Mouse (Mus musculus) liver, embryonic 16.5 days (tissue): ENCODE measurements around the gene Dthd1. TPM values are rescaled to one million over a fixed set of nuclear protein-coding genes. Genes with fewer than 3 reads are reported as not detected.
A peak's percentile ranks its signal among the peaks of the same experiment; 100 is the strongest.

Experiments
- ATAC-seq: fragments of 200-750 bp; cut with Nextera tagmentation; 2 replicates; pipeline ENCODE4 v1.8.0; 2017; ENCODE audit warnings: low read depth, mild to moderate bottlenecking, moderate number of reproducible peaks, moderate library complexity
- H3K27ac ChIP-seq: fragments of 300-500 bp; sonication (generic); 2 replicates; pipeline ENCODE4 v1.5.1; 2014; ENCODE audit warnings: mild to moderate bottlenecking, low read length
- H3K27me3 ChIP-seq: fragments of 300-500 bp; sonication (generic); 2 replicates; pipeline ENCODE4 v1.6.1; 2014; ENCODE audit warnings: low read depth, low read length, mixed read lengths; ENCODE audit not compliant: control insufficient read depth, insufficient read depth
- H3K36me3 ChIP-seq: fragments of 300-500 bp; sonication (generic); 2 replicates; pipeline ENCODE4 v1.6.1; 2014; ENCODE audit warnings: mild to moderate bottlenecking; ENCODE audit not compliant: control insufficient read depth, insufficient read depth
- H3K4me1 ChIP-seq: fragments of 300-500 bp; sonication (generic); 2 replicates; pipeline ENCODE4 v1.6.1; 2014; ENCODE audit warnings: low read depth, low read length, mixed read lengths; ENCODE audit not compliant: control insufficient read depth
- H3K4me2 ChIP-seq: fragments of 300-500 bp; sonication (generic); 2 replicates; pipeline ENCODE4 v1.6.1; 2014; ENCODE audit warnings: low read depth, low read length, mixed read lengths
- H3K4me3 ChIP-seq: fragments of 300-500 bp; sonication (generic); 2 replicates; pipeline ENCODE4 v1.5.1; 2014; ENCODE audit warnings: low read depth, mild to moderate bottlenecking, low read length
- H3K9ac ChIP-seq: fragments of 300-500 bp; sonication (generic); 2 replicates; pipeline ENCODE4 v1.6.1; 2014; ENCODE audit warnings: low read depth, low read length
- H3K9me3 ChIP-seq: fragments of 300-500 bp; sonication (generic); replicated peaks from 2 replicates; pipeline ENCODE4 v1.6.1; 2016; ENCODE audit warnings: low read length; ENCODE audit not compliant: control insufficient read depth
- WGBS: fragments of 180-500 bp; shearing (Covaris S2); extraction: QIAGEN DNeasy Blood & Tissue Kit; methylation state at CpG from one replicate; pipeline ENCODE4 v1.1.7; 2014; ENCODE audit not compliant: insufficient replicate concordance; 5-methylcytosine and 5-hydroxymethylcytosine counted together
- polyA plus RNA-seq: library from polyadenylated mRNA; unstranded; fragments of >200 nt; fragmentation: Nextera tagmentation; extraction: Ambion mirVana; gene quantifications from 2 replicates; pipeline ENCODE4 v1.2.1, GENCODE M21; 2015

Dthd1 gene
- not detected in 2 replicates for polyA plus RNA-seq

DNA sequence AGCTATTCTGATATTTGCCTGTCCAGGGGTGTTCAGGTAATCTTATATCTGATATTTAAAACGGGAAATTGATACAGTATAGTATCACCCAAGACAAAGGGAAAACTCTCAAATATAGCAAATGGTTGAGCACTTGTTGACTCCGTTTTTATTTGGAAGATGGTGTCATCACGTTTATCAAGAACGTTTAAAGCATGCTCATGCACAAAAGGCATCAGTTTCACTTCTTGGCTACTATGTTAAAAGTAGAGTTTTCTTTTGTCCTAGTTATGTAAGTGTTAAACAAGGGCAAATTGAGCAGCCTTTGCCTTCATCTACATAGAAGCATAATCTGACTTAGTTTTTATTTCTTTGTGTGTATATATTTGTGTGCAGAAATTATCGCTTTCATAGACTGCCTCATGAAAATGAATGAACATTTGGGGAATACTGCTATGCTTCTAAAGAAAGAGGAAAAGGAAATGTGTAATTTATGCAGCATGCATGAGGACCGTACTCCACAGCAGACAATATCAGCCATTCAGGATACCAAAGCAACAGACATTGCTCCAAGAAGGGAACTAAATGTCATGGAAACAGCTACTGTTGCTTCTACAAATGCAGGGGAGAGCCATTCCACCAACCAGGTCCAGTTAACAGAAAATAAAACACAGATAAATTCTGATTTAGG lies at the start of gene Dthd1:
TSS of gene Dthd1 (plus strand) at position 422 of the 670 bp plus-strand sequence.
- Histone ChIP-seq H3K4me1 (no peaks in the 10 kb centered on the region), H3K36me3 (no peaks in the 10 kb centered on the region), H3K27ac (no peak within 1 kb of the TSS), H3K4me3 (no peak within 1 kb of the TSS), H3K4me2 (no peak within 1 kb of the TSS), H3K9me3 (no peaks in the 10 kb centered on the region), H3K27me3 (no peaks in the 10 kb centered on the region), H3K9ac (no peak within 1 kb of the TSS)
- no peak for ATAC-seq
- WGBS, result 67% methylated on average over 6 of the region's 6 CpGs

DNA sequence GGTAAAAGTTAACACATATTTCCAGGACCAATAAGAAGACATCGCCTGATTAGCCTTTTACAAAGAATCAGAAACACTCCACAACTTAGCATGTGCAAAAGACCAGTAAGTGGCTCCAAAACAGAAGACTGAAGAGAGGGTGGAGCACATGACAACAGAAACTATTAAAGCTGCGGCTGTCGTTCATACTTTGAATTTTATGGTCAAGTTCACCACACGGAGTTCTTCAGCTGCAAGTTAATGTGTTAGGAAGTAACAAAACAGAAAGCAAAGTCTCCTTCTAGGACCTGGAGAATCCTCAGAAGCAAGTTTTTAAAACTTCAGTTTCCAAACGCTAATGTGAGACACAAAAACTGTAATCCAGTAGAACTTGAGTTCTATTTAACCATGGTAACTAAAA lies 49.5 kb upstream of the Dthd1 start:
- no peaks in the 10 kb centered on the region for H3K9me3 ChIP-seq
- H3K4me1 ChIP-seq, result no peaks in the 10 kb centered on the region
- H3K9ac ChIP-seq, result no peak overlapping the region
- no peak overlapping the region for H3K4me3 ChIP-seq
- no peak overlapping the region for H3K27ac ChIP-seq
- WGBS, result 50% methylated on average over 5 of the region's 5 CpGs
- H3K4me2 ChIP-seq, result no peak overlapping the region
- no peak for ATAC-seq
- H3K27me3 ChIP-seq, result no peaks in the 10 kb centered on the region; the same call in none of the 2 replicates
- no peaks in the 10 kb centered on the region for H3K36me3 ChIP-seq

DNA sequence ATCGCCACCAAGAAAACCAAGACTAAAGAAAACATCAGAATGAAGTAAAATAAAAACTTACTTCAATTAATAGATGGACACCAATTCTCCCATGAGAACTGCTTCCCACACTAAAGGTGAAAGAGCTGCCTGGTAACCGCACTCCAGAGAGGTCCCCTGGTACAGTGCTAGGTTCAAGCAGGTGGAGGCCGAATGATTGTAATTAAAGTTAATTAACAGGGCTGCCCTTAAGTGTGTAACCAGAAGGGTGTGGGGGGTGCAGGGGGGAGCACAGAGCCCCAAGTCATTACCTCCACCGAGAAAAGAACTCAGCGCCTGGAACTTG lies 48.2 kb upstream of the Dthd1 start:
- Histone ChIP-seq H3K4me1 (no peaks in the 10 kb centered on the region), H3K9me3 (no peaks in the 10 kb centered on the region), H3K9ac (peak overlapping the region; percentile 34; the same call in 1 of the 2 replicates), H3K27ac (no peak overlapping the region), H3K36me3 (no peaks in the 10 kb centered on the region), H3K27me3 (no peaks in the 10 kb centered on the region; the same call in none of the 2 replicates), H3K4me2 (peak overlapping the region; percentile 44), H3K4me3 (peak overlapping the region; percentile 61)
- ATAC-seq, result no peak
- WGBS, result 22% methylated on average over 5 of the region's 5 CpGs

GRCm38 (mm10) chr5:62765784-62766701 lies 47.6 kb upstream of the Dthd1 start, which contains the start of gene Arap2:
TSS of gene Arap2 (minus strand) at chr5:62766159.
- Histone ChIP-seq H3K27ac (no peak within 1 kb of the TSS), H3K9ac (peak within 1 kb of the TSS; percentile 34; the same call in 1 of the 2 replicates), H3K36me3 (no peaks in the 10 kb centered on the region), H3K27me3 (no peaks in the 10 kb centered on the region; the same call in none of the 2 replicates), H3K4me1 (no peaks in the 10 kb centered on the region), H3K4me3 (peak within 1 kb of the TSS; percentile 61), H3K9me3 (no peaks in the 10 kb centered on the region), H3K4me2 (peak within 1 kb of the TSS; percentile 44)
- WGBS, result under 1% methylated on average over 76 of the region's 106 CpGs
- peak; percentile 88 for ATAC-seq

DNA sequence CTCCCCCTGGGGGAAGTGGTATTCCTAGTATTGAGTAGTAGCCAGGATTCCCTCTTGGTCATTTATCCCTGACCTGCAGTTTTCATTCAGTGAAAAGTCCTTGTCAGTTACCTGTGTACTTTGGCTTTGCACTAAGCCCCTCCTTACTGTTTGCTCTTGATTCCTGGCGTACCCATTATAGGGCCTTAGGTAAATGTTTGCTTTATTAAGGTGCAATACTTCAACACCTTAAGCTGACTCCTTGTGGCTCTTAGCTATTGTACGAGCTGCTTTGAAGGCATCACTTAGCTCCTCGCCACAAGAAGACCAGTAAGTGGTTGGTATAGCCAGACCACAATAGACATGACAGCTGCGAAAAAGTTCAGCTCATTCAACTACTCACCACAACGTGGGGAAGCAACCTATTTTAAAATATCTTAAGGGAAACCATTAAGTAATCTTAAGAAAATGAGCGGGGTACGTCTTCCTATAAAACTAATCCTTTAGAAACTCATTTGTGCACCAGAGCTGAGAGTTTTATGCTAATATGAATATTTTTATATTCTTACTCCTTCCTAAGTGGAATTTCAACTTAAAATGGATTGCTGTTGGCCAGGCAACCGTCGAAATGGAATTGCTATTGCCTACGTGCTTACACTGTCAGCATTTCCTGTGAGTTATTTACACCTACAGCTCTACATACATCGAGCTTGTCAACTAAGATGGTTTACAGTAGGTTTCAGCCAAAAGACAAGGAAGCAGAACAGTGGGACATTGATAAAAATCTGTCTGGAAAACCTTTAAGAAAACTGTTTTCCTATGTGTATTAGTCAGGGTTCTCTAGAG lies 41.6 kb upstream of the Dthd1 start:
- H3K27me3 ChIP-seq, result no peaks in the 10 kb centered on the region; the same call in 1 of the 2 replicates
- no peak overlapping the region for H3K4me3 ChIP-seq
- no peaks in the 10 kb centered on the region for H3K36me3 ChIP-seq
- H3K4me2 ChIP-seq, result no peak overlapping the region
- H3K9me3 ChIP-seq, result no peaks in the 10 kb centered on the region
- H3K4me1 ChIP-seq, result no peaks in the 10 kb centered on the region
- ATAC-seq, result no peak
- H3K9ac ChIP-seq, result no peak overlapping the region
- 49% methylated on average over 11 of the region's 11 CpGs for WGBS
- no peak overlapping the region for H3K27ac ChIP-seq

GRCm38 (mm10) chr5:62777804-62778203 lies 35.8 kb upstream of the Dthd1 start:
- H3K9ac ChIP-seq, result no peak overlapping the region
- no peaks in the 10 kb centered on the region for H3K9me3 ChIP-seq
- no peaks in the 10 kb centered on the region for H3K27me3 ChIP-seq
- H3K4me3 ChIP-seq, result no peak overlapping the region
- no peaks in the 10 kb centered on the region for H3K4me1 ChIP-seq
- no peak overlapping the region for H3K4me2 ChIP-seq
- H3K36me3 ChIP-seq, result no peaks in the 10 kb centered on the region
- no peak for ATAC-seq
- no peak overlapping the region for H3K27ac ChIP-seq
- 82% methylated on average over 8 of the region's 8 CpGs for whole genome bisulfite sequencing

GRCm38 (mm10) chr5:62778682-62779081 lies 34.9 kb upstream of the Dthd1 start:
- Histone ChIP-seq H3K27me3 (no peaks in the 10 kb centered on the region), H3K9me3 (no peaks in the 10 kb centered on the region), H3K4me2 (no peak overlapping the region), H3K27ac (no peak overlapping the region), H3K4me3 (no peak overlapping the region), H3K9ac (no peak overlapping the region), H3K4me1 (no peaks in the 10 kb centered on the region), H3K36me3 (no peaks in the 10 kb centered on the region)
- 65% methylated on average over 5 of the region's 5 CpGs for WGBS
- ATAC-seq, result no peak

DNA sequence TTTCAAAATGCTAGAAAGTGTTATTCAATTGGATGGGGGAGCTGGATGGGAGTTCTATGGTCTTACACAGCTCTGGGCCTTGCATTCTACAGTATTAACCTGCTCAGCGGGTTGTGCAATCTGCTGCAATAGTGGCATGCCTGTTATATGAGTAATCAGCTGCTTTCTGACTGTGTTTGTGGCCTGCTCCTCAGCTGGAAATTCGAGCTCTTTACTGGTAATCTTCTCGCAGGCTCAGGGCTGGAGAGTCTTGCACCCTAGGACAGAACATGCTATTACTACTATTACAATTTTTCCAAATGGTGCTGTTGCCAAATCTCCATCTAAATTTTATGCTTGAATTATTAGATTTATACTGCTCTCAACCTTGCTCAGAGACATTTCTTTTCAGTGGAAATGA lies 26.8 kb upstream of the Dthd1 start:
- H3K9ac ChIP-seq, result no peak overlapping the region
- H3K27me3 ChIP-seq, result no peaks in the 10 kb centered on the region
- ATAC-seq, result no peak
- 52% methylated on average over 3 of the region's 3 CpGs for WGBS
- H3K9me3 ChIP-seq, result no peaks in the 10 kb centered on the region
- H3K4me2 ChIP-seq, result no peak overlapping the region
- no peak overlapping the region for H3K4me3 ChIP-seq
- H3K36me3 ChIP-seq, result no peaks in the 10 kb centered on the region
- H3K27ac ChIP-seq, result no peak overlapping the region
- no peaks in the 10 kb centered on the region for H3K4me1 ChIP-seq
